Mouse (Mus musculus) lung, adult 2 months (tissue): Measurements from ENCODE around the gene Ift172.

Source experiments
- CTCF ChIP-seq: fragments of 200-500 bp; IDR thresholded peaks from 2 replicates; pipeline ENCODE4 v1.5.1; 2011; ENCODE audit warnings: mild to moderate bottlenecking, low read length, control low read depth; ENCODE audit not compliant: insufficient read depth
- POLR2A ChIP-seq: fragments of 200-500 bp; IDR thresholded peaks from 2 replicates; pipeline ENCODE4 v1.6.1; 2011; ENCODE audit warnings: low read depth, mild to moderate bottlenecking, control low read depth, low read length, borderline replicate concordance; ENCODE audit errors: extremely low read depth

DNA sequence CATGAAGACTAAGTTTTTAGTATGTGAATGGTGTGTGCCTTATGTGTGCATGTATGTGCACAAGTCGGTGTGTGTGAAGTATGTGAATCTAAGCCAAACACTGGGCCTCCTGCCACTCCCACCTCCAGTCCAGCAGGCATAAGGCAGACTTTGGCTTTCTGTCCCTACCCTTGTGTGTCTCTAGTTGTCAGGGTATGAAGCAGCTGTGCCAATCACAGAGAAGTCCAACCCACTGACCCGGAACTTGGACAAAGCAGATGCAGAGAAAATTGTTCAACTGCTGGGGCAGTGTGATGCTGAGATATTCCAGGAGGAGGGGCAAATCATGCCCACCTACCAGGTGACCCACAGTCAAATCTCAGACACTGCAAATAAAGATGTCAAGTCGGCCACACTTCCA lies 7.1 kb upstream of the Ift172 start:
- TF ChIP-seq CTCF (no peak), POLR2A (no peak)
